Mouse (Mus musculus): Measurements from ENCODE around the gene Prox1.

DNA sequence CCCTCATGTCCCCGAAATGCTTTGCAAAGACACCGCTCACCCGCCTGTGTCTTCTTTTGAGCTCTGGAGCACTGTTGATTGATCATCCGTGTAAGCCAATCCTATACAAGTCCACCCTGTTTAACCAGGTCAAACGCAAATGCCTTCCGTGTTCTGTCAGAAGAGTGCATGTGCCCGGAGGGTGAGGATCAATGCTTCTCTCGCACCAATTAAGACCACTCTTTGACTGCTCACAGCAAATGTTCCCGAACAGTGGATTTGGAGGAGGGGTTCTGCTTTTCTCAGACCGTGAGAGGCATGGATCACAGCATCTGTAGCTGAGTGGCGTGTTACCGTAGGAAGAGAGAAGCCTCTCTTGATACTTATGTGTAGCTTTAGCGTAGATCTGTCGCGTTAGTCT is 46.1 kb upstream of the Prox1 start:
- TF ChIP-seq POLR2A (IDR thresholded peaks at IDR 0.05; ENCODE audit: extremely low read depth, insufficient read depth, low read length) (no peak), CTCF (IDR thresholded peaks at IDR 0.05; ENCODE audit: low read depth, low read length) (no peak)

All from liver, adult 2 months (tissue).